Mouse (Mus musculus) C2C12 (cell line): Measurements from ENCODE around the gene Cabin1.

Experiments
- CEBPB ChIP-seq: IDR thresholded peaks from one replicate; pipeline ENCODE4 v1.6.1; 2011; ENCODE audit warnings: low read depth, mild to moderate bottlenecking, control low read depth, moderate library complexity
- CTCF ChIP-seq: IDR thresholded peaks from one replicate; pipeline ENCODE4 v1.5.1; 2011; ENCODE audit not compliant: control insufficient read depth, insufficient read depth, insufficient read length
- MAX ChIP-seq: IDR thresholded peaks from one replicate; pipeline ENCODE4 v1.6.1; 2011; ENCODE audit warnings: mild to moderate bottlenecking, control low read depth
- MYOD1 ChIP-seq: IDR thresholded peaks from one replicate; pipeline ENCODE4 v1.6.1; 2011; ENCODE audit warnings: low read depth; ENCODE audit not compliant: control insufficient read depth, insufficient read length
- MYOG ChIP-seq: IDR thresholded peaks from one replicate; pipeline ENCODE4 v1.6.1; 2011; ENCODE audit not compliant: control insufficient read depth, insufficient read length; ENCODE audit errors: extremely low read depth
- USF1 ChIP-seq: IDR thresholded peaks from one replicate; pipeline ENCODE4 v1.6.1; 2011; ENCODE audit warnings: low read depth, mild to moderate bottlenecking, control low read depth, moderate library complexity

DNA sequence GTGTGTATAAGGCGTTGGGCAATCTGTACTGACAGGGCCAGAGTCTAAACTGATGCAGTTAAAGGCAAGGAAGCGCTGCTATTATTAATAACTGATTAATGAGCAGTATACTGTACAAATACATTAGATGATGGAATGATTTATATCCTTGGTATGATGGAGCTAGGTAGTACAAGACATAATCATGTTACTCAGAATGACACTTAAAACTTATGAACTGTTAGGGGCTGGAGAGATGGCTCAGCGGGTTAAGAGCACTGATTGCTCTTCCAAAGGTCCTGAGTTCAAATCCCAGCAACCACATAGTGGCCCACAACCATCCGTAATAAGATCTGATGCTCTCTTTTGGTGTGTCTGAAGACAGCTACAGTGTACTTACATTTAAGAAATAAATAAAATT, 156.9 kb downstream of the Cabin1 start:
- TF ChIP-seq CTCF (no peak), CEBPB (no peak), USF1 (no peak), MAX (no peak), MYOG (no peak), MYOD1 (no peak)
